Mouse (Mus musculus): ENCODE data around the gene Fam69a.
"Not testable (repeated sequence)": the region's sequence is repeated elsewhere in the genome, so short reads cannot be mapped to it uniquely, and the experiment has no call there.

Gene Fam69a

GRCm38 (mm10) chr5:107948899-107949298, 38.0 kb downstream of the Fam69a start:
- intact Hi-C loops (cut with DNase I) = no loop called here

GRCm38 (mm10) chr5:107947548-107947947, 39.3 kb downstream of the Fam69a start:
- intact Hi-C loops (cut with DNase I) = no loop called here

DNA sequence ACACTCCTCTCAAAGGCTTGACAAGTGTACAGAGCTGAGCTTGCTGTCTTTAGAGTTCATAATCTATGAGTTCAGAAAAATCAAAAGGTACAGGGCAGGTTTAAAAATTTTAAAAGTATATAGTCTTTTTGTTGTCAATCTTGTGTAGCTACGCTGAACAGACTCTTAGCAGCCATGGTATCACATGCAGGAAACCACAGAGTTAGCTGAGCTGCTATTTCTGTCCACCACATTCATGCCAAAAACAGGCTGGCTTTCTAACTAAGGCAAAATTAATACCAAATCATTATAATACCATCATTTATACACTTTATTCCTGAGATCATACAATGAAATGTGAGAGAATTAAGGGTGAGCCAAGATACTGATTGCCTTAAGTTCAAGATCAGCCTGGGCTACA, 40.4 kb downstream of the Fam69a start:
- intact Hi-C loops (cut with DNase I) = no loop called here

DNA sequence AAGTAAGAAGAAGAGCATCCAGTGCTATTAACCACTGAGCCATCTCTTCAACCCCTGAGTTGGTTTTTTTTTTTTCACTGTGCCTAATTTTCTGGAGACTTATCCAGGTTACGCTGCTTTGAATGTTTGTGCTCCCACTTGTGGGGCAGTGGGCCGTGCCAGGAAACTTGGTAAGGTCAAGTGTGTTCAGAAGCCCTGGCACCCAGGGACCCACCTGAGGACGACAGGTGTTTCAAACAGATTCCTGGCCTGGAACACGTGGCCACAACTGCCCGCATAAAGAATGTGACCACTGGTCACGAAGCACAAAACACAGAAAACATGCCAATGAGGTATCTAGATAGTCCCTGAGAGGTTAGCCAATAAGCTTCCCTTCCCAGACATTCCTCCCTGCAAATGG, 43.4 kb downstream of the Fam69a start:
- intact Hi-C loops (cut with DNase I) = no loop called here

DNA sequence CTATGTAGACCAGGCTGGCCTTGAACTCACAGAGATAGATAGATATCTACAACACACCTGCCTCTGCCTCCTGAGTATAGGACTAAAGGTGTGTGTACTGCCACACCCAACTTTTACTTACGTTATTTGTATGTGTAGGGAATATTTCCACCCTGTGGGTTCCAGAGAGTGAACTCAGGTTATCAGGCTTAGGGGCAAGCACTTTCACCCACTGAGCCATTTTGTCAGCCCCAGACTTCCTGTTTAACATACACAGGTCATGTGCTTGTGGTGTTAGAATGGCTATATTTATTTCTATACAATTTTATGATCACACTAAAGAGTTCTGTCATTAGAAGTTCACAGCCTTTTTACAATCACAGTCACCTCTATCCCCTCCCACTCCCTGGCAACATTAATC, 43.9 kb downstream of the Fam69a start:
- intact Hi-C loops (cut with DNase I) = no loop called here

GRCm38 (mm10) chr5:107941222-107941621, 45.7 kb downstream of the Fam69a start:
- intact Hi-C loops (cut with DNase I) = no loop called here

- intact Hi-C loops (cut with DNase I) = no loop called here
Observed at GRCm38 (mm10) chr5:107939701-107940100, 47.2 kb downstream of the Fam69a start.

GRCm38 (mm10) chr5:107938886-107939285, 48.0 kb downstream of the Fam69a start:
- intact Hi-C loops (cut with DNase I) = no loop called here

GRCm38 (mm10) chr5:107938483-107938882, 48.4 kb downstream of the Fam69a start:
- intact Hi-C loops (cut with DNase I) = not testable (repeated sequence)

DNA sequence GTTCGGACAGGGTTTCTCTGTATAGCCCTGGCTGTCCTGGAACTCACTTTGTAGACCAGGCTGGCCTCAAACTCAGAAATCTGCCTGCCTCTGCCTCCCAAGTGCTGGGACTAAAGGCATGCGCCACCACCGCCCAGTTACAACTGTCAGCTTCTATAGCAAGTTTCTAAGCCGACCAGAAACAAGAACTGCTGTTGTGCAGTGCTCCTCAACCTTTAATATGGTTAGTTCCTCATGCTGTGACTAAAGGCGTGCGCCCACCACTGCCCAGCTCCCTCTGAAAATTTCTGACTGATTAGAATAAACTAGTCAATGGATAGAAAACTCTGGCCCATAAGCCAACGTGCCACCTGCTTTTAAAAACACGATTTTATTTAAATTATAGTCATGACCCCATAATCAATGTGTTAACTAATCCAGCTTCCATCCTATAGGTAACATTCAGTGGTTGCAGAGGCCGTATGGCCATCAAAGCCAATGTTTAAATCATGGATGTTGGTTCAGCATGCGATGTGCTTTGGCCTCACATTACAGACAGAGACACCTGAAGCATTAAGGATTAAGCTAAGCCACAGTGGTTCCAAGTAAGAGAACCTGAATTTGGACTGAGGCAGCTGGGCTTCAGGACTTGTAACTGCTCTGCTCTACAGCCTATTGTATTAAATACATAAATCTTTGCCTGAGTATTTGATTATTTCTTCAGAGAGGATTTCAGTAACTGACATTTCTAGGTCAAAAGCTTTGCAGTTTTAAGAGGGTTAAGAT, 50.1 kb downstream of the Fam69a start:
- intact Hi-C loops (cut with DNase I) = no loop called here

DNA sequence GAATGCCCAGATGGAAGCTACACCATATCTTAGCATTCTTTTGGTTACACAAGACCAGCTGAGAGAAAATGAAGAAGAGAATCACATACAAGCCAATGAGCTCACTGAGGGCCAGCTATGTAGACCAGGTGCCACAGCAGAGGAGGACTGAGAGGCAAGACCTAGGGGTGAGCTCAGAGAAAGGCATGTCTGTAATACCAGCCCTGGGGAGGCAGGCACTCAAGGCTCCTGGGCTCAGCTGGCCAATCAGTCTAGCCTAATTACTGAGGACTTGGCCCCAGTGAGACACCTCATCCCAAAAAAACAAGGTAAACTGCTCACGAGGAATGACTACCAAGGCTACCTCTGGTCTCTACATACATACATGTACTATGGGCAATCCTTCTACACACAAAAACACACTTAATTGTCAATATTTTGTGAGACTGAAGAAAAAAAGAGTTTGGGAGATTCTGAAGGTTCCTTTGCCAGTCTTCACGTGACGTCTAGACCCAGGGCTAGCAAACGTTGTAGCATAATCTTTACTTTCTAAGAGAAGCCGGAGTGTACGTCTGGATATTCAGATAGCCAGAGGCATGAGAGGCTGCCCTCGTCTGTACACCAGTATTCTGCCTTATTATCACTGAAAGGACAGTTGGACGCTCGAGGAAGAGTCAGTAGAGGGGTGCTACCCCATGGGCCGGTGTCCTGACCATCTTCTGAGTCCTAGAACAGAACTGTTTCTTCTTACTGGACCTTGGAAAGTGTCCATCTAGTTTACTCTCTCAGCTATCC, 51.9 kb downstream of the Fam69a start:
- intact Hi-C loops (cut with DNase I) = no loop called here

DNA sequence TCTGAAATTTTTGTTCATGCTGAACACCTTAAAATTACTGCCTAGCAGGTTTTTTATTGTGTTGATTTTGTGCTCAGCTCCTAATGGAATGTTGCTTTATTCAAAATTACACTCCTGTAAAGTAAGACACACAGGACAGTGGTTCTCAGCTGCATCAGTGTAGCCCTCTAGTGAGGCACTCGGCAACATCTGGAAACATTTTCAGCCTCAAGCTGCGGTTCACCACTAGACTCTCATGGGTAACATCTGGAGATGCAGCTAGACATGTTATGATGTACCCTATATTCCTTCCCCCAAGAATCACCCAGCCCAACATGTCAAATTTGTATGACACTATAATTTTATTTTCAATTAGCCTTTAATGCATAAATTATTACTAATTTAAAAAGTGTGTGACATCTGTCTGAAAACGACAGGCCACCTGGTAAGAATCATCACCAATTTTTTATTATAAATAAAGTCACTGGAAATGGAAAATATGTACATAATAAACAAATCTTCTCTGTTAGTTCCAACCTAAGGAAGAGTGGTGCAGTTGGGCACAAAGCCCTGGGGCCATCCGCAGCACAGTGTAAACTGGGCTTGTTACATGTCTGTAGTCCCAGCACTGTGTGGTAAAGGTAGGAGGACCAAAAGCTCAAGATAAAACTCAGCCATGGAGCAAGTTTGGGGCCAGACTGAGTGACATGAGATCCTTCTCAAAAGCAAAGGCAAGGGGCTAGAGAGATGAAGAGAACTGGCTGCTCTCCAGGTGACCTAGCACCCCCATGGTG, 53.5 kb downstream of the Fam69a start:
- intact Hi-C loops (cut with DNase I) = no loop called here

- intact Hi-C loops (cut with DNase I) = no loop called here
Observed at GRCm38 (mm10) chr5:107932556-107932955, 54.3 kb downstream of the Fam69a start.

- intact Hi-C loops (cut with DNase I) = no loop called here
Observed at GRCm38 (mm10) chr5:107926550-107927249, 60.2 kb downstream of the Fam69a start.

DNA sequence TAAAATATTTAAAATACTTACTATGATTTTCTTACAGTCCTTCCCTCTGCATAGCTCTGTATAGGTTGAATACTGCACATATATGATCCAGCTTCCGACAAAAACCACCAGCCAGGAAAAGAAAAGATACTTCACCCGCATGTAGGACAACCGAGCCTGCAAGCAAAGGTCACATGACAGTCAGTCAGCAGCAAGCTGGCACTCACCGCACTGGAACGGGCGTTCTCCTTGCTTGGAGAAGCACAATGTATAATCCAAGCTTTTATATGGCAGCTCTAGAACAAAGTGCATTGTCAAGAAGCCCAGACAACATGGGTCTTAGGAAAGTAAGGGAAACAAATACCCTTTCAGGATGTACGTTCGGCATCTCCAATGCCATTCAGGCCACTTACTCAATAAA, 62.3 kb downstream of the Fam69a start:
- intact Hi-C loops (cut with DNase I) = loop anchor here (5.0 kb wide), 2 partner anchors 83 to 103 kb away; no protein-coding TSS in a partner anchor

DNA sequence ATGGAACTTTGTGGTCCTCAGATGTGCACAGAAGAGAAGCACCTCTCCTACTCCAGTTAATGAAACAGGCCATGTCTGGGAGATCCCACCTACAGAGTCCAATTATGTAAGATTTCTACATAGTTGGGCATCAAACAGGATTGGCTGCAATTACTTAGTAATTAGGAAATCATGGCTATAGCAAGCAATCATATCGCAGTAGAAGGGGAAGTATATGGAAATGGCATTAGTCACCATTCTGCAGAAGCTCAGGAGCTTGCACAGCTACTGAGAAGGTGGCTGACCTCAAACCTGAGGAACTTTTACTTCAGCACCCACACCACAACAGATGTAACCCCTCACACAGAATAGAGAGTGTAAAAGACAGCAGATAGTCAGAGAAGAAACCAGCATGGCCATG, 64.0 kb downstream of the Fam69a start:
- intact Hi-C loops (cut with DNase I) = loop anchor here (1.0 to 5.0 kb wide), 3 partner anchors 64 to 104 kb away; partner anchors contain the start of gene Fam69a

GRCm38 (mm10) chr5:107921400-107922252, 65.3 kb downstream of the Fam69a start:
- intact Hi-C loops (cut with DNase I) = loop anchor here (1.0 to 5.0 kb wide), 3 partner anchors 66 to 106 kb away; partner anchors contain the start of gene Fam69a

DNA sequence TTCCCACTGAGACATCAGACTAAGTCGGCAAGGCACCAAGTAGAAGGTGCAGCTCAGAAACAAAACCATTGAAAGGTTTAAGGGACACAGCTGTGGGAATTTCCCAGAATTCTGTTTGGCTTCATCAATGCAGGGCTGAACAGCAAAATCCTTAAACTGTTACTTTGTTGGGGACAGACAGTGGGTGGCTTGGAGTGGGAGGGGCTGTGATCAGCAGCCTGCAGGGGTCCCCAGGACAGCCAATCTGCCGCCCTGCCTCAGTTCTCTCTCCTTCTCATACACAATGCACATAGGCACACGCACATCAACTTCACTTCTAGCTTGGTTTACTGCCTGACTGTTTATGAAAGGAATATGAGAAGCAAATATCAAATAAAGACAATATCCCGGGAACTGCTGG, 71.6 kb downstream of the Fam69a start:
- intact Hi-C loops (cut with DNase I) = no loop called here

- intact Hi-C loops (cut with DNase I) = no loop called here
Observed at GRCm38 (mm10) chr5:107911012-107911411, 75.9 kb downstream of the Fam69a start.

GRCm38 (mm10) chr5:107910084-107910616, 76.7 kb downstream of the Fam69a start:
- intact Hi-C loops (cut with DNase I) = no loop called here
